ENCODE assay signal across 13 mouse cellular contexts in genomic region chr11:31843834-31844188, GRCm38 (mm10). TPM values are rescaled to one million over a fixed set of nuclear protein-coding genes. Genes with fewer than 3 reads are reported as not detected.
DNase-seq lines count a peak whose midpoint lies in the region; ATAC-seq lines count a peak whose summit lies in the region.
"Had no signal": no experiment of that assay in that cellular context is flagged by ENCODE, and none has a peak within 500 bp of the region (broad histone marks: within the 10 kb centered on the region; RNA-seq: fewer than 3 reads in every experiment).

No protein-coding gene starts in this region.

- 78% methylated on average over 5 of the region's 5 CpGs for WGBS in hindbrain, embryonic 10.5 days
- 81% methylated on average over 5 of the region's 5 CpGs for WGBS in hindbrain, embryonic 13.5 days

- H3K27me3 ChIP-seq in hindbrain, embryonic 10.5 days (ENCODE audit: insufficient read depth, poor library complexity, severe bottlenecking) = no peaks in the 10 kb centered on the region
- no peaks in the 10 kb centered on the region for H3K27me3 ChIP-seq in hindbrain, embryonic 13.5 days
- H3K27me3 ChIP-seq: hindbrain, embryonic 12.5 days had no signal

- peaks cover 36% of the 10 kb centered on the region for H3K4me1 ChIP-seq in hindbrain, embryonic 10.5 days (replicated peaks)
- peaks cover 38% of the 10 kb centered on the region for H3K4me1 ChIP-seq in hindbrain, embryonic 13.5 days (replicated peaks)

- no peak for ATAC-seq in hindbrain, embryonic 13.5 days (ENCODE audit: low FRiP score)
- peak; percentile 29 to 66; a peak in 1 of 4 replicates for ATAC-seq in hematopoietic stem cell, adult 5-6 weeks (replicated peaks in 1 of 2; ENCODE audit: insufficient read depth in 1 of 2, low FRiP score in 2 of 2, low TSS enrichment in 1 of 2, low read depth in 1 of 2, poor library complexity in 2 of 2, severe bottlenecking in 2 of 2)
- peak; percentile 97 for ATAC-seq in megakaryocyte-erythroid progenitor cell, adult 5-6 weeks (replicated peaks; ENCODE audit: low FRiP score, low TSS enrichment, poor library complexity, severe bottlenecking)

- no peak overlapping the region for H3K9ac ChIP-seq in hindbrain, embryonic 13.5 days
- H3K9ac ChIP-seq: hindbrain, embryonic 12.5 days had no signal

- H3K27ac ChIP-seq in hindbrain, embryonic 10.5 days = peak overlapping the region; percentile 70
- H3K27ac ChIP-seq in hindbrain, embryonic 13.5 days = no peak overlapping the region
- H3K27ac ChIP-seq: hindbrain, embryonic 12.5 days had no signal

- DNase-seq in hindbrain, embryonic 10.5 days (ENCODE audit: low spot score) = no peak
- peak; percentile 92 for DNase-seq in c-Kit-negative CD71-positive TER-119-positive erythroid progenitor cells, embryonic 14.5 days (ENCODE audit: low read depth, low spot score)
- DNase-seq in layer of hippocampus, adult 8-10 months (ENCODE audit: low spot score in 2 of 2) = no peak
- DNase-seq in left cerebral cortex, postnatal 36 days (ENCODE audit: low spot score in 2 of 2) = no peak
- DNase-seq in MN1 (ENCODE audit: low spot score) = no peak
- DNase-seq: adrenal gland, adult 8-10 months; cerebellum, postnatal 14 days; kidney, postnatal 36 days; left cerebral cortex, postnatal 4 days had no signal

- H3K4me3 ChIP-seq in hindbrain, embryonic 10.5 days = no peak overlapping the region
- no peak overlapping the region for H3K4me3 ChIP-seq in hindbrain, embryonic 13.5 days
- H3K4me3 ChIP-seq: hindbrain, embryonic 12.5 days had no signal

- intact Hi-C loops in left cerebral cortex, postnatal 36 days (cut with DNase I) = no loop called here

- H3K9me3 ChIP-seq in hindbrain, embryonic 10.5 days = no peaks in the 10 kb centered on the region
- no peaks in the 10 kb centered on the region for H3K9me3 ChIP-seq in hindbrain, embryonic 13.5 days
- H3K9me3 ChIP-seq: hindbrain, embryonic 12.5 days had no signal

- no peak overlapping the region for H3K4me2 ChIP-seq in hindbrain, embryonic 13.5 days
- H3K4me2 ChIP-seq: hindbrain, embryonic 12.5 days had no signal

- no peaks in the 10 kb centered on the region for H3K36me3 ChIP-seq in hindbrain, embryonic 10.5 days
- H3K36me3 ChIP-seq in hindbrain, embryonic 13.5 days = no peaks in the 10 kb centered on the region
- H3K36me3 ChIP-seq: hindbrain, embryonic 12.5 days had no signal

RNA-seq across cellular contexts. Expression of gene Cpeb4, which starts 28.2 kb away (rescaled TPM):
- polyA plus RNA-seq in hindbrain, embryonic 10.5 days (2016; fragmentation: Nextera tagmentation; extraction: Ambion mirVana) = 5.4 and 6.0 TPM in 2 replicates
- 16.0 and 16.1 TPM in 2 replicates for polyA plus RNA-seq in hindbrain, embryonic 13.5 days (2015; fragmentation: Nextera tagmentation; extraction: Ambion mirVana)
- total RNA-seq in hematopoietic stem cell, adult 5-6 weeks (2017) = 11.0 and 17.5 TPM in 2 replicates
- total RNA-seq in megakaryocyte-erythroid progenitor cell, adult 5-6 weeks (2014; fragmentation: Nextera tagmentation) = 9.9 and 10.2 TPM in 2 replicates
- total RNA-seq in megakaryocyte-erythroid progenitor cell, adult 5-6 weeks (2017) = 8.7 and 13.2 TPM in 2 replicates
- 100 to 1,000 TPM; 129 to 159 (median 149) TPM for total RNA-seq in layer of hippocampus, adult 8-10 months (2022)
- 100 to 1,000 TPM; 146 to 158 TPM for total RNA-seq in left cerebral cortex, postnatal 36 days (2021)
